Mouse (Mus musculus) CH12.LX (cell line): Measurements from ENCODE around the gene Atp5mpl.

Source experiments
- CHD1 ChIP-seq: IDR thresholded peaks from 2 replicates; pipeline ENCODE4 v1.6.1; 2012; ENCODE audit warnings: low read depth, low read length, improper control_type of control experiment, inconsistent platforms
- CHD2 ChIP-seq: IDR thresholded peaks from 2 replicates; pipeline ENCODE4 v1.6.1; 2011; ENCODE audit warnings: low read length, improper control_type of control experiment
- CTCF ChIP-seq, 2 experiments: IDR thresholded peaks in 1 of 2; conservative IDR thresholded peaks in 1 of 2; 2 replicates each; pipeline ENCODE4 v1.5.1; 2011 to 2012; ENCODE audit warnings: low read depth in 2 of 2, low read length in 2 of 2, improper control_type of control experiment in 1 of 2, inconsistent platforms in 1 of 2, mild to moderate bottlenecking in 1 of 2, moderate library complexity in 1 of 2
- E2F4 ChIP-seq: IDR thresholded peaks from 2 replicates; pipeline ENCODE4 v1.6.1; 2011; ENCODE audit warnings: low read depth, low read length, improper control_type of control experiment; ENCODE audit not compliant: insufficient replicate concordance
- EP300 ChIP-seq: IDR thresholded peaks from 2 replicates; pipeline ENCODE4 v1.6.1; 2011; ENCODE audit warnings: low read length, improper control_type of control experiment
- HCFC1 ChIP-seq: IDR thresholded peaks from 2 replicates; pipeline ENCODE4 v1.6.1; 2012; ENCODE audit warnings: low read depth, mild to moderate bottlenecking, inconsistent platforms, low read length, improper control_type of control experiment
- MAX ChIP-seq: IDR thresholded peaks from 2 replicates; pipeline ENCODE4 v1.6.1; 2011; ENCODE audit warnings: low read length, improper control_type of control experiment
- MEF2A ChIP-seq: IDR thresholded peaks from 2 replicates; pipeline ENCODE4 v1.6.1; 2014; ENCODE audit warnings: low read depth, mild to moderate bottlenecking, inconsistent platforms, low read length, improper control_type of control experiment, borderline replicate concordance
- NELFE ChIP-seq: IDR thresholded peaks from 2 replicates; pipeline ENCODE4 v1.6.1; 2011; ENCODE audit warnings: low read depth, low read length, improper control_type of control experiment
- RCOR1 ChIP-seq: conservative IDR thresholded peaks from 2 replicates; pipeline ENCODE4 v1.6.1; 2012; ENCODE audit warnings: low read depth, mild to moderate bottlenecking, inconsistent platforms, low read length, improper control_type of control experiment
- USF1 ChIP-seq: IDR thresholded peaks from 2 replicates; pipeline ENCODE4 v1.6.1; 2014; ENCODE audit warnings: low read depth, mild to moderate bottlenecking, inconsistent platforms, low read length, improper control_type of control experiment
- ZC3H11A ChIP-seq: IDR thresholded peaks from 2 replicates; pipeline ENCODE4 v1.6.1; 2012; ENCODE audit warnings: low read depth, mild to moderate bottlenecking, inconsistent platforms, low read length, improper control_type of control experiment
- ZKSCAN1 ChIP-seq: IDR thresholded peaks from 2 replicates; pipeline ENCODE4 v1.6.1; 2012; ENCODE audit warnings: low read depth, inconsistent platforms, low read length, improper control_type of control experiment, borderline replicate concordance

DNA sequence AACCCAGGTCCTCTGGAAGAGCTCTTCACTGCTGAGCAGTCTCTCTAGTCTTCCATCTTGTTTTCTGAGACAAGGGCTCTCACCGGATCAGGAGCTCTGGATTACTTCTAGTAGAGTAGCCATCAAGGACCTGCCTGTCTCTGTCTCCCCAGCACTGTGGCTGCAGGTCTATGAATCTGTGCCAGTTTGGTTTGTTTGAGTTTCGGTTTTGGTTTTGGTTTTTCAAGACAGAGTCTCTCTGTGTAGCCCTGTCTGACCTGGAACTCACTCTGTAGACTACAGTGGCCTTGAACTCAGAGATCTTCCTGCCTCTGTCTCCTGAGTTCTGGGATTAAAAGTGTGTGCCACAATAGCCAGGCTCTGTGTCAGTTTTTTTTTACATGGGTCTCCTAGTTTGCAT lies 55.0 kb downstream of the Atp5mpl start:
- TF ChIP-seq RCOR1 (no peak), USF1 (no peak), CTCF (conservative IDR thresholded peaks at IDR 0.05 in 1 of 2, IDR thresholded peaks at IDR 0.05 in 1 of 2; ENCODE audit: low read depth in 2 of 2, low read length in 2 of 2) (no peak), EP300 (no peak), NELFE (no peak), E2F4 (no peak), ZC3H11A (no peak), MAX (no peak), HCFC1 (no peak), ZKSCAN1 (no peak), CHD1 (no peak), CHD2 (no peak), MEF2A (no peak)
